Mouse (Mus musculus): ENCODE data around the gene Ccdc144b. TPM values are rescaled to one million over a fixed set of nuclear protein-coding genes. Genes with fewer than 3 reads are reported as not detected.

Gene Ccdc144b
- not detected in 3 replicates for total RNA-seq (2017)

GRCm38 (mm10) chr3:36053447-36053846 is at the start of gene Ccdc144b:
Gene Ccdc144b (minus strand): TSS chr3:36053547.
- ATAC-seq (replicated peaks; ENCODE audit: insufficient number of reproducible peaks, low FRiP score, low TSS enrichment, poor library complexity, severe bottlenecking), result no peak

GRCm38 (mm10) chr3:36095371-36095770 is 42.0 kb upstream of the Ccdc144b start:
- no peak for ATAC-seq (replicated peaks; ENCODE audit: insufficient number of reproducible peaks, low FRiP score, low TSS enrichment, poor library complexity, severe bottlenecking)

GRCm38 (mm10) chr3:36087591-36087990 is 34.2 kb upstream of the Ccdc144b start:
- no peak for ATAC-seq (replicated peaks; ENCODE audit: insufficient number of reproducible peaks, low FRiP score, low TSS enrichment, poor library complexity, severe bottlenecking)

- ATAC-seq (replicated peaks; ENCODE audit: insufficient number of reproducible peaks, low FRiP score, low TSS enrichment, poor library complexity, severe bottlenecking), result no peak
These were observed 32.0 kb upstream of the Ccdc144b start for GRCm38 (mm10) chr3:36085394-36085793.

GRCm38 (mm10) chr3:36083381-36083780 is 30.0 kb upstream of the Ccdc144b start:
- no peak for ATAC-seq (replicated peaks; ENCODE audit: insufficient number of reproducible peaks, low FRiP score, low TSS enrichment, poor library complexity, severe bottlenecking)

GRCm38 (mm10) chr3:36082843-36083242 is 29.5 kb upstream of the Ccdc144b start:
- no peak for ATAC-seq (replicated peaks; ENCODE audit: insufficient number of reproducible peaks, low FRiP score, low TSS enrichment, poor library complexity, severe bottlenecking)

- no peak for ATAC-seq (replicated peaks; ENCODE audit: insufficient number of reproducible peaks, low FRiP score, low TSS enrichment, poor library complexity, severe bottlenecking)
These were observed 27.4 kb upstream of the Ccdc144b start for GRCm38 (mm10) chr3:36080741-36081140.

GRCm38 (mm10) chr3:36079886-36080285 is 26.5 kb upstream of the Ccdc144b start:
- ATAC-seq (replicated peaks; ENCODE audit: insufficient number of reproducible peaks, low FRiP score, low TSS enrichment, poor library complexity, severe bottlenecking), result no peak

- no peak for ATAC-seq (replicated peaks; ENCODE audit: insufficient number of reproducible peaks, low FRiP score, low TSS enrichment, poor library complexity, severe bottlenecking)
These were observed 24.0 kb upstream of the Ccdc144b start for GRCm38 (mm10) chr3:36077386-36077785.

- no peak for ATAC-seq (replicated peaks; ENCODE audit: insufficient number of reproducible peaks, low FRiP score, low TSS enrichment, poor library complexity, severe bottlenecking)
These were observed 22.1 kb upstream of the Ccdc144b start for GRCm38 (mm10) chr3:36075466-36075865.

GRCm38 (mm10) chr3:36074231-36074630 is 20.9 kb upstream of the Ccdc144b start:
- ATAC-seq (replicated peaks; ENCODE audit: insufficient number of reproducible peaks, low FRiP score, low TSS enrichment, poor library complexity, severe bottlenecking), result no peak

GRCm38 (mm10) chr3:36071047-36071446 is 17.7 kb upstream of the Ccdc144b start:
- no peak for ATAC-seq (replicated peaks; ENCODE audit: insufficient number of reproducible peaks, low FRiP score, low TSS enrichment, poor library complexity, severe bottlenecking)

- ATAC-seq (replicated peaks; ENCODE audit: insufficient number of reproducible peaks, low FRiP score, low TSS enrichment, poor library complexity, severe bottlenecking), result no peak
These were observed 17.1 kb upstream of the Ccdc144b start for GRCm38 (mm10) chr3:36070436-36070835.

- no peak for ATAC-seq (replicated peaks; ENCODE audit: insufficient number of reproducible peaks, low FRiP score, low TSS enrichment, poor library complexity, severe bottlenecking)
These were observed 14.4 kb upstream of the Ccdc144b start for GRCm38 (mm10) chr3:36067731-36068130.

- ATAC-seq (replicated peaks; ENCODE audit: insufficient number of reproducible peaks, low FRiP score, low TSS enrichment, poor library complexity, severe bottlenecking), result peak; percentile 95
These were observed 12.7 kb upstream of the Ccdc144b start, which contains the start of gene Acad9 for GRCm38 (mm10) chr3:36065843-36066651. Gene Acad9 (plus strand): TSS chr3:36065979.

GRCm38 (mm10) chr3:36065166-36065565 is 11.8 kb upstream of the Ccdc144b start:
- ATAC-seq (replicated peaks; ENCODE audit: insufficient number of reproducible peaks, low FRiP score, low TSS enrichment, poor library complexity, severe bottlenecking), result no peak

GRCm38 (mm10) chr3:36064592-36065061 is 11.3 kb upstream of the Ccdc144b start:
- no peak; the same call in 1 of the 2 replicates for ATAC-seq (replicated peaks; ENCODE audit: insufficient number of reproducible peaks, low FRiP score, low TSS enrichment, poor library complexity, severe bottlenecking)

- ATAC-seq (replicated peaks; ENCODE audit: insufficient number of reproducible peaks, low FRiP score, low TSS enrichment, poor library complexity, severe bottlenecking), result peak; percentile 50; the same call in 1 of the 2 replicates
These were observed 6.9 kb upstream of the Ccdc144b start for GRCm38 (mm10) chr3:36060096-36060850.

- no peak for ATAC-seq (replicated peaks; ENCODE audit: insufficient number of reproducible peaks, low FRiP score, low TSS enrichment, poor library complexity, severe bottlenecking)
These were observed 4.2 kb downstream of the Ccdc144b start for GRCm38 (mm10) chr3:36049106-36049505.

GRCm38 (mm10) chr3:36045086-36045485 is 8.3 kb downstream of the Ccdc144b start:
- ATAC-seq (replicated peaks; ENCODE audit: insufficient number of reproducible peaks, low FRiP score, low TSS enrichment, poor library complexity, severe bottlenecking), result no peak
